In the genomic region with DNA sequence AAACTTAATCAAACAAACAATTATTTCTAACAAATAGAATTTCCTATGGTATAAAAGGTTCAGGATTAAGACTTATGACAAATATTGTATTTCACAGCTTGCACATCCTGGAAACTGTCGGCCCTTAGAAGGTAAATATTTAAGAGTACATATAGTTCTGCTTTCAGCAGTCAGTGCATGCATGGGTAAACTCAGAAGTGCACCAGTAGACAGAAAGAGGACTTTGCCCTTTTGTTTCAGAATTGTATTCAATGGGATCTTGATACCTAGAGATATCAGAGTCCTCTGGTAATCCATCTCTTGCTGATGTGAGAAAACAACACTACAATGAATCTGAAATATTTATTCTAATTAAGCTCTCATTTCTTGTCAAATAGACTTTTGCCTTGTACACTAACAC, we compare ENCODE assay signal across 25 mouse cellular contexts. TPM values are rescaled to one million over a fixed set of nuclear protein-coding genes. Genes with fewer than 3 reads are reported as not detected.
DNase-seq lines count a peak whose midpoint lies in the region; ATAC-seq and TF ChIP-seq lines count a peak whose summit lies in the region.
"Had no signal": no experiment of that assay in that cellular context is flagged by ENCODE, and none has a peak within 500 bp of the region (broad histone marks: within the 10 kb centered on the region; RNA-seq: fewer than 3 reads in every experiment).

No protein-coding gene starts in this region.

- no peak overlapping the region for H3K27ac ChIP-seq in liver, embryonic 16.5 days (ENCODE audit: low read length)
- no peak overlapping the region for H3K27ac ChIP-seq in intestine, postnatal 0 days (ENCODE audit: low read depth, low read length)
- no peak overlapping the region for H3K27ac ChIP-seq in stomach, embryonic 14.5 days (ENCODE audit: low read length)
- no peak overlapping the region for H3K27ac ChIP-seq in stomach, embryonic 16.5 days (ENCODE audit: low read length)
- H3K27ac ChIP-seq: embryonic facial prominence, embryonic 10.5 days; embryonic facial prominence, embryonic 12.5 days; forebrain, embryonic 13.5 days; forebrain, embryonic 15.5 days had no signal

- DNase-seq in liver = no peak
- no peak for DNase-seq in testis, postnatal 10 days (ENCODE audit: low spot score)
- DNase-seq in frontal cortex, postnatal 25 days (ENCODE audit: low spot score in 2 of 2) = no peak
- no peak for DNase-seq in heart, adult 8-10 months (ENCODE audit: low spot score)
- DNase-seq: adrenal gland, adult 8-10 months; adrenal gland, postnatal 14 days; adrenal gland, postnatal 36 days; cerebellum, adult 11-12 months; cerebellum, adult 2 months; cerebellum, adult 9-10 months; cerebellum, postnatal 10 days; cerebellum, postnatal 25 days had no signal

- no peaks in the 10 kb centered on the region for H3K4me1 ChIP-seq in liver, embryonic 16.5 days (ENCODE audit: control insufficient read depth, low read depth, low read length)
- no peaks in the 10 kb centered on the region for H3K4me1 ChIP-seq in intestine, postnatal 0 days (replicated peaks; ENCODE audit: control insufficient read depth, insufficient read depth, low read length)
- no peaks in the 10 kb centered on the region for H3K4me1 ChIP-seq in stomach, embryonic 14.5 days (ENCODE audit: control insufficient read depth, insufficient read depth, low read length)
- H3K4me1 ChIP-seq in stomach, embryonic 16.5 days (ENCODE audit: control insufficient read depth, insufficient read depth, low read length) = no peaks in the 10 kb centered on the region
- H3K4me1 ChIP-seq: embryonic facial prominence, embryonic 10.5 days; embryonic facial prominence, embryonic 12.5 days; forebrain, embryonic 13.5 days; forebrain, embryonic 15.5 days had no signal

- no peak overlapping the region for H3K4me2 ChIP-seq in liver, embryonic 16.5 days (ENCODE audit: low read depth, low read length)
- H3K4me2 ChIP-seq in intestine, postnatal 0 days (replicated peaks; ENCODE audit: low read depth) = no peak overlapping the region
- H3K4me2 ChIP-seq in stomach, embryonic 14.5 days (replicated peaks; ENCODE audit: low read depth, low read length) = no peak overlapping the region
- H3K4me2 ChIP-seq in stomach, embryonic 16.5 days (ENCODE audit: low read depth, low read length) = no peak overlapping the region
- H3K4me2 ChIP-seq: embryonic facial prominence, embryonic 12.5 days; forebrain, embryonic 13.5 days; forebrain, embryonic 15.5 days had no signal

- no peak for TF ChIP-seq CTCF in intestine, postnatal 0 days (IDR thresholded peaks at IDR 0.05; ENCODE audit: low read depth)

- no peak overlapping the region for H3K9ac ChIP-seq in liver, embryonic 16.5 days (ENCODE audit: low read depth, low read length)
- H3K9ac ChIP-seq in intestine, postnatal 0 days (ENCODE audit: low read depth, low read length) = no peak overlapping the region
- no peak overlapping the region for H3K9ac ChIP-seq in stomach, embryonic 14.5 days (replicated peaks; ENCODE audit: low read depth, low read length)
- H3K9ac ChIP-seq in stomach, embryonic 16.5 days (ENCODE audit: low read length) = no peak overlapping the region
- H3K9ac ChIP-seq: embryonic facial prominence, embryonic 12.5 days; forebrain, embryonic 13.5 days; forebrain, embryonic 15.5 days had no signal

- 40% methylated on average over 1 of the region's 1 CpGs for WGBS in liver, embryonic 16.5 days (ENCODE audit: insufficient replicate concordance)
- WGBS in intestine, postnatal 0 days = 15% methylated on average over 1 of the region's 1 CpGs
- WGBS in stomach, embryonic 14.5 days = 41% methylated on average over 1 of the region's 1 CpGs
- 43% methylated on average over 1 of the region's 1 CpGs for WGBS in stomach, embryonic 16.5 days

- ATAC-seq in liver, embryonic 16.5 days (ENCODE audit: low read depth) = peak; percentile 55; the same call in 1 of the 2 replicates
- ATAC-seq in intestine, postnatal 0 days = peak; percentile 70
- 0 out of 2 replicates have a peak, but pooled peaks have one; percentile 61 for ATAC-seq in stomach, embryonic 14.5 days (ENCODE audit: insufficient number of reproducible peaks, insufficient read depth, low FRiP score, low read depth)
- ATAC-seq in stomach, embryonic 16.5 days (ENCODE audit: insufficient read depth, low FRiP score) = peak; percentile 68; the same call in 1 of the 2 replicates
- ATAC-seq: activated CD4-positive, CD25-positive, alpha-beta regulatory T cell, adult 4 months; CD4-positive, CD25-positive, alpha-beta regulatory T cell, adult 4 months; forebrain, embryonic 13.5 days; forebrain, embryonic 15.5 days; Patski had no signal

- no peak overlapping the region for H3K4me3 ChIP-seq in liver, embryonic 16.5 days (ENCODE audit: low read depth, low read length)
- H3K4me3 ChIP-seq in intestine, postnatal 0 days (ENCODE audit: low read depth, low read length) = no peak overlapping the region
- H3K4me3 ChIP-seq in stomach, embryonic 14.5 days (ENCODE audit: low read depth, low read length) = no peak overlapping the region
- no peak overlapping the region for H3K4me3 ChIP-seq in stomach, embryonic 16.5 days (replicated peaks; ENCODE audit: low read length)
- H3K4me3 ChIP-seq: embryonic facial prominence, embryonic 10.5 days; embryonic facial prominence, embryonic 12.5 days; forebrain, embryonic 13.5 days; forebrain, embryonic 15.5 days had no signal

- no peaks in the 10 kb centered on the region for H3K27me3 ChIP-seq in liver, embryonic 16.5 days (ENCODE audit: control insufficient read depth, insufficient read depth, low read depth, low read length)
- H3K27me3 ChIP-seq in intestine, postnatal 0 days (replicated peaks; ENCODE audit: control insufficient read depth, insufficient read depth, low read length) = no peaks in the 10 kb centered on the region
- no peaks in the 10 kb centered on the region for H3K27me3 ChIP-seq in stomach, embryonic 14.5 days (ENCODE audit: control insufficient read depth, insufficient read depth, low read length)
- no peaks in the 10 kb centered on the region for H3K27me3 ChIP-seq in stomach, embryonic 16.5 days (ENCODE audit: control insufficient read depth, insufficient read depth, low read length)
- H3K27me3 ChIP-seq: CH12.LX; embryonic facial prominence, embryonic 12.5 days; forebrain, embryonic 13.5 days; forebrain, embryonic 15.5 days had no signal

- no peaks in the 10 kb centered on the region for H3K9me3 ChIP-seq in liver, embryonic 16.5 days (replicated peaks; ENCODE audit: control insufficient read depth, low read length)
- no peaks in the 10 kb centered on the region for H3K9me3 ChIP-seq in intestine, postnatal 0 days (ENCODE audit: control insufficient read depth)
- no peaks in the 10 kb centered on the region for H3K9me3 ChIP-seq in stomach, embryonic 14.5 days (ENCODE audit: control insufficient read depth, low read depth, low read length)
- no peaks in the 10 kb centered on the region for H3K9me3 ChIP-seq in stomach, embryonic 16.5 days (replicated peaks; ENCODE audit: control insufficient read depth, low read length)
- H3K9me3 ChIP-seq: embryonic facial prominence, embryonic 10.5 days; embryonic facial prominence, embryonic 12.5 days; forebrain, embryonic 13.5 days; forebrain, embryonic 15.5 days; G1E had no signal

- H3K36me3 ChIP-seq in liver, embryonic 16.5 days (ENCODE audit: control insufficient read depth, insufficient read depth) = no peaks in the 10 kb centered on the region
- H3K36me3 ChIP-seq in intestine, postnatal 0 days (ENCODE audit: control insufficient read depth, insufficient read depth) = no peaks in the 10 kb centered on the region
- no peaks in the 10 kb centered on the region for H3K36me3 ChIP-seq in stomach, embryonic 14.5 days (ENCODE audit: control insufficient read depth, insufficient read depth, low read length)
- H3K36me3 ChIP-seq in stomach, embryonic 16.5 days (ENCODE audit: control insufficient read depth, insufficient read depth, low read length) = no peaks in the 10 kb centered on the region
- H3K36me3 ChIP-seq: embryonic facial prominence, embryonic 10.5 days; embryonic facial prominence, embryonic 12.5 days; forebrain, embryonic 15.5 days; G1E had no signal

RNA-seq across cellular contexts. Expression of a gene that starts 54.0 kb away (rescaled TPM):
- polyA plus RNA-seq in liver, embryonic 16.5 days (2015; fragmentation: Nextera tagmentation; extraction: Ambion mirVana) = 3.6 and 4.1 TPM in 2 replicates
- 12.6 and 23.4 TPM in 2 replicates for polyA plus RNA-seq in intestine, postnatal 0 days (2015; fragmentation: Nextera tagmentation; extraction: Ambion mirVana)
- 1.0 and 4.0 TPM in 2 replicates for polyA plus RNA-seq in stomach, embryonic 14.5 days (2014; fragmentation: Nextera tagmentation; extraction: Ambion mirVana)
- 5.2 and 6.4 TPM in 2 replicates for polyA plus RNA-seq in stomach, embryonic 16.5 days (2015; fragmentation: Nextera tagmentation; extraction: Ambion mirVana)
- total RNA-seq in heart, adult 8-10 months (2022) = 100 to 1,000 TPM; 285 to 511 (median 332) TPM
- total RNA-seq: CH12.LX had no signal
- polyA plus RNA-seq: activated CD4-positive, CD25-positive, alpha-beta regulatory T cell, adult 4 months; CD4-positive, CD25-positive, alpha-beta regulatory T cell, adult 4 months; G1E had no signal
